Mouse (Mus musculus) midbrain, embryonic 13.5 days (tissue): ENCODE results near the gene Mrpl33. TPM values are rescaled to one million over a fixed set of nuclear protein-coding genes. Genes with fewer than 3 reads are reported as not detected.

Experiments used
- ATAC-seq: fragments of 200-750 bp; cut with Nextera tagmentation; 2 replicates; pipeline ENCODE4 v1.8.0; 2017; ENCODE audit warnings: mild to moderate bottlenecking, moderate TSS enrichment, moderate library complexity
- H3K27ac ChIP-seq: fragments of 300-500 bp; sonication (generic); 2 replicates; pipeline ENCODE4 v1.5.1; 2015; ENCODE audit warnings: inconsistent platforms, mild to moderate bottlenecking, moderate library complexity
- H3K27me3 ChIP-seq: fragments of 300-500 bp; sonication (generic); 2 replicates; pipeline ENCODE4 v1.6.1; 2015; ENCODE audit warnings: mild to moderate bottlenecking, inconsistent platforms
- H3K36me3 ChIP-seq: fragments of 300-500 bp; sonication (generic); 2 replicates; pipeline ENCODE4 v1.6.1; 2015; ENCODE audit warnings: mild to moderate bottlenecking, inconsistent platforms
- H3K4me1 ChIP-seq: fragments of 300-500 bp; sonication (generic); replicated peaks from 2 replicates; pipeline ENCODE4 v1.6.1; 2015; ENCODE audit warnings: inconsistent platforms
- H3K4me2 ChIP-seq: fragments of 300-500 bp; sonication (generic); replicated peaks from 2 replicates; pipeline ENCODE4 v1.6.1; 2015; ENCODE audit warnings: moderate library complexity, mild to moderate bottlenecking, inconsistent platforms
- H3K4me3 ChIP-seq: fragments of 300-500 bp; sonication (generic); replicated peaks from 2 replicates; pipeline ENCODE4 v1.5.1; 2015; ENCODE audit warnings: mild to moderate bottlenecking, inconsistent platforms
- H3K9ac ChIP-seq: fragments of 300-500 bp; sonication (generic); replicated peaks from 2 replicates; pipeline ENCODE4 v1.6.1; 2015; ENCODE audit warnings: mild to moderate bottlenecking, inconsistent platforms
- H3K9me3 ChIP-seq: fragments of 300-500 bp; sonication (generic); 2 replicates; pipeline ENCODE4 v1.6.1; 2016; ENCODE audit warnings: mild to moderate bottlenecking, inconsistent platforms
- WGBS: fragments of 180-500 bp; shearing (Covaris S2); methylation state at CpG from one replicate; pipeline ENCODE4 v1.1.7; 2015; 5-methylcytosine and 5-hydroxymethylcytosine counted together
- polyA plus RNA-seq: library from polyadenylated mRNA; unstranded; fragments of >200 nt; fragmentation: Nextera tagmentation; extraction: Ambion mirVana; gene quantifications from 2 replicates; pipeline ENCODE4 v1.2.1, GENCODE M21; 2015

The Mrpl33 gene
- polyA plus RNA-seq, 1 experiment from 2014 or later: 188 TPM

DNA sequence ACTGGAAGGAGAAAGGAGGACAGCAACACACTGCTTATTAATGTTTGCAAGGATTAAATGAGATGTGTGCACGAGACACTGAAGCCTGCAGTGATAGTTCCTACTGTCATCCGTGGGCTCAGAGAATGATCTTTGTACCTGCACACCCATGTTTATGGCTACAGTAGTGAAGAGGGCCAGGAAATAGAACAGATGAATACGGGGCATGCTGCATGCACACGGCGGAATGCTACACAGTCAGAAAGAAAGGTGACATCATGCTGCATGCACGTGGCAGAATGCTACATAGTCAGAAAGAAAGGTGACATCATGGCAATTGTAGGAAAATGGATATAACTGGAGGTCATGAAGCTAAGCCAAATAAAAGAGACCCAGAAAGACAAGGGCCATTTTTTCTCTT lies 49.8 kb downstream of the Mrpl33 start:
- Histone ChIP-seq H3K27ac (no peak overlapping the region), H3K4me3 (no peak overlapping the region), H3K9ac (no peak overlapping the region), H3K36me3 (peaks cover 7% of the 10 kb centered on the region; the same call in 1 of the 2 replicates), H3K27me3 (no peaks in the 10 kb centered on the region), H3K9me3 (no peaks in the 10 kb centered on the region), H3K4me1 (no peaks in the 10 kb centered on the region), H3K4me2 (no peak overlapping the region)
- WGBS: 90% methylated on average over 6 of the region's 6 CpGs
- ATAC-seq: no peak

- no peak for ATAC-seq
- 89% methylated on average over 2 of the region's 2 CpGs for WGBS
- no peak overlapping the region for H3K9ac ChIP-seq
- no peak overlapping the region for H3K4me3 ChIP-seq
- H3K4me2 ChIP-seq: no peak overlapping the region
- H3K9me3 ChIP-seq: no peaks in the 10 kb centered on the region
- H3K4me1 ChIP-seq: no peaks in the 10 kb centered on the region
- H3K27me3 ChIP-seq: no peaks in the 10 kb centered on the region
- peaks cover 5% of the 10 kb centered on the region; the same call in 1 of the 2 replicates for H3K36me3 ChIP-seq
- no peak overlapping the region for H3K27ac ChIP-seq
Measured at GRCm38 (mm10) chr5:31647327-31647726, 50.6 kb downstream of the Mrpl33 start.

DNA sequence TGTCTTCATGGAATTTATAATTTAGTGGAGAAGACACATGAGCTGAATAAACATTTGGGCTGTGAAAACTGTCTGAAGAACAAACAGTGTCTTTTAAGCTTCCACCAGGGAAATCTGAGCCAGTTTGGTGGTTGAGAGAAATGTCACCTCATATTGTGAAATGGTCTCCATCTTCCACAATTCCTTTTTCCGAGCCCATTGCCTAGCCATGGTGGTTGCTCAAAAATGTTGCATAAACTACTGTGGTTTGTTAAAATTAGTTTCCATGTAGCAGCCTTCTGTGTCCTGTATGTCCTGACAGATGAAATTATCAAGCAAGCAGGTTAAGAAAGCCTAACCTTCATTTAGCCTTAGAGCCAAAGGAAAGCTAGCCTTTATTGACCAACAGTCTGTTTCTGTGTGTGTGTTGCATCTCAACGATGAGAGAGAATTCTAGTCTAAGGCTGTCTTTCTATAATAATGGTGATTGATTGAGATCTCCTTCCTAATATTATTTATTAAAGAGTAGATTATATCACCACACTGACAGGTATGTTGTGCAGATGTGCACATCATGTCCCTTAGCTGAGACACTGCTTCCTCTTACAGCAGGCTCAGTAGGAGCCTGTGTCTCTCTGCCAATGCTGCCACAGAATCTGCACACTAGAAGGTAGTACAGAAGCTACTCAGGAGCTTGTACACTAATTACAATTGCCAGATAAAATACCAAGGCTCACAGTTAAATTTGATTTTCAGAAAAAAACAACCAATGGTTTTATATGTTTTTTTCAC lies 54.0 kb downstream of the Mrpl33 start:
- Histone ChIP-seq H3K4me1 (no peaks in the 10 kb centered on the region), H3K27me3 (no peaks in the 10 kb centered on the region), H3K27ac (no peak overlapping the region), H3K9ac (no peak overlapping the region), H3K4me2 (no peak overlapping the region), H3K4me3 (no peak overlapping the region), H3K36me3 (0 out of 2 replicates have a peak, but pooled peaks cover 3% of the 10 kb centered on the region), H3K9me3 (no peaks in the 10 kb centered on the region)
- WGBS: 90% methylated on average over 2 of the region's 2 CpGs
- ATAC-seq: no peak

- H3K9ac ChIP-seq: no peak overlapping the region
- 89% methylated on average over 1 of the region's 1 CpGs for WGBS
- no peak overlapping the region for H3K4me2 ChIP-seq
- no peak for ATAC-seq
- H3K4me3 ChIP-seq: no peak overlapping the region
- 0 out of 2 replicates have a peak, but pooled peaks cover 3% of the 10 kb centered on the region for H3K36me3 ChIP-seq
- no peak overlapping the region for H3K27ac ChIP-seq
- H3K9me3 ChIP-seq: no peaks in the 10 kb centered on the region
- H3K4me1 ChIP-seq: no peaks in the 10 kb centered on the region
- H3K27me3 ChIP-seq: no peaks in the 10 kb centered on the region
Measured at GRCm38 (mm10) chr5:31655688-31656190, 59.0 kb downstream of the Mrpl33 start.

GRCm38 (mm10) chr5:31666176-31666575 lies 69.4 kb downstream of the Mrpl33 start:
- WGBS: 58% methylated on average over 1 of the region's 1 CpGs
- H3K4me1 ChIP-seq: no peaks in the 10 kb centered on the region
- H3K4me2 ChIP-seq: no peak overlapping the region
- ATAC-seq: no peak
- H3K27me3 ChIP-seq: no peaks in the 10 kb centered on the region
- H3K27ac ChIP-seq: no peak overlapping the region
- H3K9ac ChIP-seq: no peak overlapping the region
- no peak overlapping the region for H3K4me3 ChIP-seq
- no peaks in the 10 kb centered on the region for H3K9me3 ChIP-seq
- no peaks in the 10 kb centered on the region for H3K36me3 ChIP-seq

- Histone ChIP-seq H3K4me3 (no peak overlapping the region), H3K9me3 (no peaks in the 10 kb centered on the region), H3K27ac (no peak overlapping the region), H3K27me3 (no peaks in the 10 kb centered on the region), H3K4me1 (no peaks in the 10 kb centered on the region), H3K36me3 (no peaks in the 10 kb centered on the region), H3K4me2 (no peak overlapping the region), H3K9ac (no peak overlapping the region)
- 58% methylated on average over 13 of the region's 13 CpGs for WGBS
- no peak for ATAC-seq
Measured at GRCm38 (mm10) chr5:31668325-31668968, 71.7 kb downstream of the Mrpl33 start.

- Histone ChIP-seq H3K9ac (no peak overlapping the region), H3K9me3 (no peaks in the 10 kb centered on the region), H3K4me2 (no peak overlapping the region), H3K27ac (no peak overlapping the region), H3K27me3 (no peaks in the 10 kb centered on the region), H3K4me3 (no peak overlapping the region), H3K4me1 (no peaks in the 10 kb centered on the region), H3K36me3 (no peaks in the 10 kb centered on the region)
- no peak for ATAC-seq
- 77% methylated on average over 5 of the region's 5 CpGs for WGBS
Measured at GRCm38 (mm10) chr5:31669984-31670383, 73.2 kb downstream of the Mrpl33 start.

DNA sequence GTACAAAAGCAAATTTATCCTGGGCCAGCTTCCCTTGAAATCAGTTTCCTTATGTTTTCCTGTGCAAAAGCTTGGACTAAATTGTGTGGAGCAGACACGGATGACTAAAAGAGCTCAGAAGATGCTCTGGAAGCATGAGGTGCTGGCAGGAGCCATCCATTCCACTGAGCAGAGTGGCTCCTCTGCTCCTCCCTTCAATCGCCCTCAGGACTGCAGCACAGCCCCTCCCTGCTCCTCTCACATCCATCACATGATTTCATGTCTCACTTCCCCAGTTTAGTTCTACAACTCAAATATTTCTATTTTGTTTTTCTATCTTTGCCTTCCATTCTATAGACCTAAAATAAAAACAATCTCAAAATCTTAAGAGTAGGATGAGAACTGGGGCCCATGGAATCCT lies 74.4 kb downstream of the Mrpl33 start:
- no peak overlapping the region for H3K9ac ChIP-seq

DNA sequence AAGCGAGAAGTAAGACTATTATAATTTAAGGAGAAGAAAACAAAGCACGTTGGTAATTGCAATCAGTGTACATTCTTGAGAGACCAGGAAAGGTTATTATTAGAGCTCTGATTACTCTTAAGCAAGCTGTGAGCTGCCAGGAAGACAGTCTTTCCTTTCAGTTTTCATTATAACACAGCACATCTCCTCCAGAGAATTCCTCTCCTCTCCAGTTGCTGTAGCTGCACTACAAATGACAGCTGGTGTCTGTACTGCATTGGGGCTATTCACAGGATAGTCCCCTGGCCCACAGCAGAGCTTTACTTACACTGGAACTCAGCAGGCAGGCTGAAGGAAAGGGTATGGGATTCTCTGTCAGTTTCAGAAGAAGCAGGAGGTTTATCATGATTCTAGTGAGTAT lies 76.7 kb downstream of the Mrpl33 start:
- no peak for ATAC-seq

More for the DNA sequence above, 74.4 kb downstream of the Mrpl33 start:
- ATAC-seq: no peak
- no peak overlapping the region for H3K27ac ChIP-seq
- no peaks in the 10 kb centered on the region for H3K36me3 ChIP-seq
- 63% methylated on average over 2 of the region's 2 CpGs for WGBS
- no peak overlapping the region for H3K4me3 ChIP-seq
- no peaks in the 10 kb centered on the region for H3K27me3 ChIP-seq
- no peaks in the 10 kb centered on the region for H3K4me1 ChIP-seq
- no peaks in the 10 kb centered on the region for H3K9me3 ChIP-seq
- H3K4me2 ChIP-seq: no peak overlapping the region

GRCm38 (mm10) chr5:31678000-31678399 lies 81.3 kb downstream of the Mrpl33 start:
- Histone ChIP-seq H3K4me3 (no peak overlapping the region), H3K9me3 (no peaks in the 10 kb centered on the region), H3K36me3 (no peaks in the 10 kb centered on the region), H3K27me3 (no peaks in the 10 kb centered on the region), H3K27ac (no peak overlapping the region), H3K4me1 (no peaks in the 10 kb centered on the region), H3K4me2 (no peak overlapping the region), H3K9ac (no peak overlapping the region)
- 85% methylated on average over 1 of the region's 1 CpGs for WGBS
- ATAC-seq: no peak

More for the DNA sequence above, 76.7 kb downstream of the Mrpl33 start:
- Histone ChIP-seq H3K9ac (no peak overlapping the region), H3K4me3 (no peak overlapping the region), H3K36me3 (no peaks in the 10 kb centered on the region), H3K4me1 (no peaks in the 10 kb centered on the region), H3K27ac (no peak overlapping the region), H3K27me3 (no peaks in the 10 kb centered on the region), H3K9me3 (no peaks in the 10 kb centered on the region), H3K4me2 (no peak overlapping the region)
- WGBS: 87% methylated on average over 2 of the region's 2 CpGs

DNA sequence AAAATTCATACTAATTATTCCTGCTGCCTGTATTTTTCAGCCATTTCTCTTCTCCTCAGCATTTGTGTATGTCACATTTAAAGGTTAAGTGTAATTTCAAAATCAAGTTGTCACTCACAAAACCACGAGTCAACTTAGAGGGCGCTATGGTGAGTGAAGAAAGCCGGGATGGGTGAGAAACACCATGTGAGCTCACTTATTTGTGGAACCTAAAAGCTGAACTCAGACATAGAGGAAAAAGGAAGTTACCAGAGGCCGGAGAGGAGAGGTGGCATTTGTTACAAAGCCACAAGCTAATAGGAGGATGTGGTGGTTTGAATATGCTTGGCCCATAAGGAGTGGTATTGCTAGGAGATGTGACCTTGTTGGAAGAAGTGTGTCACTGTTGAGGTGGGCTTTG lies 83.4 kb downstream of the Mrpl33 start:
- Histone ChIP-seq H3K9ac (no peak overlapping the region), H3K4me2 (no peak overlapping the region), H3K27me3 (no peaks in the 10 kb centered on the region), H3K9me3 (no peaks in the 10 kb centered on the region), H3K4me1 (no peaks in the 10 kb centered on the region), H3K27ac (no peak overlapping the region), H3K36me3 (no peaks in the 10 kb centered on the region), H3K4me3 (no peak overlapping the region)
- no peak for ATAC-seq
- 84% methylated on average over 4 of the region's 4 CpGs for WGBS

- H3K27me3 ChIP-seq: no peaks in the 10 kb centered on the region
- H3K4me3 ChIP-seq: no peak overlapping the region
- no peaks in the 10 kb centered on the region for H3K4me1 ChIP-seq
- no peak for ATAC-seq
- no peak overlapping the region for H3K9ac ChIP-seq
- H3K27ac ChIP-seq: no peak overlapping the region
- WGBS: 92% methylated on average over 1 of the region's 1 CpGs
- no peaks in the 10 kb centered on the region for H3K9me3 ChIP-seq
- H3K36me3 ChIP-seq: no peaks in the 10 kb centered on the region
- no peak overlapping the region for H3K4me2 ChIP-seq
Measured at GRCm38 (mm10) chr5:31682305-31682704, 85.6 kb downstream of the Mrpl33 start.
